Mouse (Mus musculus): Measurements from ENCODE around the gene Mettl9. TPM values are rescaled to one million over a fixed set of nuclear protein-coding genes. Genes with fewer than 3 reads are reported as not detected.

Gene Mettl9
- total RNA-seq, 2 experiments from 2014 or later, result 74.0 to 75.4 TPM

DNA sequence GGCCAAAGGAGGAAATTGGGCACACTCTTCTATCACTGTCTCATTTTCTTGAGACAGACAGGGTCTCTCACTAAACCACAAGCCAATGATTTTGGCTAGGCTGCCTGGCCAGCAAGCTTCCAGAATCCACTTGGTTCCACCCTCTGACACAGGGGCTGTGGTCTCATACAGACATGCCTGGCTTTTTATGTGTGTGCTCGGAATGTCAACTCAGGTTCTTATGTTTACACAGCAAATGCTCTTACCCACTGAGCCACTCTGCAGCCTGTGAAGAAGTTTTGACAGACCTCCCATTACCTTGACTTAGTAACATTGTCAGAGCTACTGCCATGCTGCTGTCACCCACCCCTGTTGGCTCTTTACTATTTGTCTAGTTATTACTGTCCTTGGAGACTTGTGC lies 7.7 kb downstream of the Mettl9 start:
- intact Hi-C loops (cut with DNase I), result no loop called here
- no peak for DNase-seq (ENCODE audit: low spot score in 2 of 2)

DNA sequence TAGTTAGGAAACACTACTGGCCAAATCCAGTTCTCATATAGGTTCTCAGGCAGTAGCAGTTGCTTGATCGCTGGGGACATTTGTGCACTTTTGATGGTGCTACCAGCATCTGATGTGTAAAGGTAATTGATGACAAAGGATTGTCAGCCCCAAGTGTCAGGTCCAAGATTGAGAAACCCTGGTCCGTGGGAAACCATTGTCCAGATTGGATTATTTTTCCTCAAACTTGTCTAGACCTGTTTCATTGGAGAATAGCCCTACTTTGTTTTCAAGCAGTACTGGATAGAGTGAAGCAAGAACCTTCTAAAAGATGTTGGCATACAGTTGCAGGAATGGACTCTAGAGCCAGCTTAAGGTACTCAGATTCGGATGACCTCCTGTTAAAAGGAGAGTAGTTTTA lies 8.8 kb downstream of the Mettl9 start:
- DNase-seq (ENCODE audit: low spot score in 2 of 2), result no peak
- intact Hi-C loops (cut with DNase I), result no loop called here

DNA sequence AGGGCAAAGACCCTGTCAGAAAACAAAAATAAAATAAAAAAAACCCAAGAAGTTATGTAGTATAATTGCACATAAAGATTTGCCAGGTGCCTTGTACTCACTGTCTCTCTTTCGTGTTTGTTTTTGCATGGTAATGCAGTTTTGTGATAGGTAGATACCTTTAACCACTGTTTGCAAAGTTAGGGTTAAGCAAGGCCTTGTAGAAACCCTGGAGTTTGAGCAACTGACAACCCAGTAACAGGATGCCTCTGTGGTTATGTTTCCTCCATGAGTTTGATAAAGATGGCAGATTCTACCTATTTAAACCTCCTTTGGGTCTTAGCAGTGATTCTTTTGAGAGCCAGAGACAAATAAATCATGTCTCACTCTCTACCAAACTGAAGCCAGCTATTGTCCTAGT lies 9.3 kb downstream of the Mettl9 start:
- no peak for DNase-seq (ENCODE audit: low spot score in 2 of 2)
- intact Hi-C loops (cut with DNase I), result no loop called here

DNA sequence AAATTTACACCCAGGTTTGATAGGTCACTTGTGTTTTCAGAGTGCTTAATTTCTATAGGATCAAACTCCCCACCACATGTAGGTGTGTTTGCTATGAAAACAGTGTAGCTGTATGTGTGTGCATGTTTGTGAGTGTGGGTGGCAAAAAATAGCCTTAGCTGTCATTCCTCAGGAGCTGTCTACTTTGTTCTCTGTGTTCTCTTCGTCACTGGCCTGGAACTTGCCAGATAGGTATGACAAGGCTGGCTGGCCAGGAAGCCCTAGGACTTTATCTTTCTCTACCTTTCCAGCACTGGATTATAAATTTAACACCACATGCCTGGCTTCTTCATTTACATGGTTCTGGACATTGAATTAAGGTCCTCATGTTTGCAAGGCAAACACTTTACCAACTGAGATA lies 10.0 kb downstream of the Mettl9 start:
- DNase-seq (ENCODE audit: low spot score in 2 of 2), result no peak
- intact Hi-C loops (cut with DNase I), result no loop called here

GRCm38 (mm10) chr7:121045671-121046453 lies 11.6 kb downstream of the Mettl9 start:
- DNase-seq (ENCODE audit: low spot score in 2 of 2), result no peak

GRCm38 (mm10) chr7:121047624-121048023 lies 13.4 kb downstream of the Mettl9 start:
- DNase-seq (ENCODE audit: low spot score in 2 of 2), result no peak
- intact Hi-C loops (cut with DNase I), result no loop called here

More at GRCm38 (mm10) chr7:121045671-121046453, 11.6 kb downstream of the Mettl9 start:
- intact Hi-C loops (cut with DNase I), result no loop called here

DNA sequence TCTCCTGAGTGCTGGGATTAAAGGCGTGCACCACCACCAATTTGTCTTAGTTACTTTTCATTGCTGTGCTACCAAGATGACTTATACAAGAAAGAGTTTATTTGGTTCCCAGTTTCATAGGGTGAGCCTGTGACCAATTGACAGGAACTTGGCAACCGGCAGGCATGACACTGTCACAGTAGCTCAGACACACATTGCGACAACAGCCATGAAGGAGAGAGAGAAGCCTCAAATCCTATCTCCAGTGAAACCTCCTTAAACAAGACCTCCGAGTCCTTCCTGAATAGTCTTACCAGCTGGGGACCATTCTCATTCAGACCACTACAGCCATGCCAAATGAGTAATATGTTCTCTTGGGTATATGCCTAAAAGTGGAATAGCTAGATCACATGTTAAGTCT lies 18.8 kb downstream of the Mettl9 start:
- no peak for DNase-seq (ENCODE audit: low spot score in 2 of 2)
- intact Hi-C loops (cut with DNase I), result no loop called here

- DNase-seq (ENCODE audit: low spot score in 2 of 2), result no peak
- intact Hi-C loops (cut with DNase I), result no loop called here
These were observed 25.4 kb downstream of the Mettl9 start for GRCm38 (mm10) chr7:121059477-121060218.

GRCm38 (mm10) chr7:121064309-121064708 lies 30.1 kb downstream of the Mettl9 start:
- peak; percentile 27 to 31 for DNase-seq (ENCODE audit: low spot score in 2 of 2)
- intact Hi-C loops (cut with DNase I), result loop anchor here (2.0 kb wide), 1 partner anchor 130 kb away; no protein-coding TSS in a partner anchor

- no peak for DNase-seq (ENCODE audit: low spot score in 2 of 2)
- intact Hi-C loops (cut with DNase I), result no loop called here
These were observed 37.0 kb downstream of the Mettl9 start for GRCm38 (mm10) chr7:121071276-121071675.

DNA sequence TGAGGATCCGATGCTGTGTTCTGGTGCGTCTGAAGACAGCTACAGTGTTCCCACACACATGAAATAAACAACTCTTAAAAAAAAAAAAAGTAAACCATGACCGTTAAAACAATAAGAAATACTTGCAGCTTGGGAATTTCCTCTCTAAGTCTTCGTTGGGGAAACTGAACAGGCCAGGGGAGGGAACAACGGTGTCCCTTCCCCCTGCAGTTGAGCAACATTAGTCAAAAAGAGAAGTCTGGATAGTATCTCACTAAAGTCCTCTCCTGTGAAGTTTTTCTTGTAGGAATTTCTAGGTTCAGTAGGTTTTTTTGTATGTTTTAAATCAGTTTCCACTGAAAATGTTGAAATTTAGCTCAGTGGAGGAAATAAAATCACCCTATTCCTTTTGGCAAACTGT lies 38.3 kb downstream of the Mettl9 start:
- DNase-seq (ENCODE audit: low spot score in 2 of 2), result no peak
- intact Hi-C loops (cut with DNase I), result no loop called here

DNA sequence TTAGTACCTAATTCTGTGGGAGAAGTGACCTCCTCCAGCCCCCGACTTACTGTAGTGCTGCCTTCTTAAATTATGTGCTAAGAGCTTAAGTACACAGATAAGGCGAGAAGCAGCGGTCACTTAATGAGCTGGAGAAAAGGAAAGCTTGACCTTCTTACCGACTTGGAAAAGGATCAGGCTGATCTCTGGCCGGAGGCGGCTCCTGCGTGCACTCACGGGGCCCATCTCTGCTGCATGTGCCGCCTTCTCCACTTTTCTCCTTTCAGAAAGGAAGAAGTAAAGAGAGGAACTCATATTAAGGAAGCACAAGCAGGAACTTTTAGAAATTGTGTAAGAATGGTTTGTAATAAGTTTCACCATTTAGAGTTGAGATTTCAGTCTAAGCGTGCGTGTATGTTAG lies 40.0 kb downstream of the Mettl9 start, which contains the start of gene Igsf6:
Igsf6 (minus strand) TSS at position 292 of the 400 bp plus-strand sequence.
- DNase-seq (ENCODE audit: low spot score in 2 of 2), result no peak
- intact Hi-C loops (cut with DNase I), result no loop called here

DNA sequence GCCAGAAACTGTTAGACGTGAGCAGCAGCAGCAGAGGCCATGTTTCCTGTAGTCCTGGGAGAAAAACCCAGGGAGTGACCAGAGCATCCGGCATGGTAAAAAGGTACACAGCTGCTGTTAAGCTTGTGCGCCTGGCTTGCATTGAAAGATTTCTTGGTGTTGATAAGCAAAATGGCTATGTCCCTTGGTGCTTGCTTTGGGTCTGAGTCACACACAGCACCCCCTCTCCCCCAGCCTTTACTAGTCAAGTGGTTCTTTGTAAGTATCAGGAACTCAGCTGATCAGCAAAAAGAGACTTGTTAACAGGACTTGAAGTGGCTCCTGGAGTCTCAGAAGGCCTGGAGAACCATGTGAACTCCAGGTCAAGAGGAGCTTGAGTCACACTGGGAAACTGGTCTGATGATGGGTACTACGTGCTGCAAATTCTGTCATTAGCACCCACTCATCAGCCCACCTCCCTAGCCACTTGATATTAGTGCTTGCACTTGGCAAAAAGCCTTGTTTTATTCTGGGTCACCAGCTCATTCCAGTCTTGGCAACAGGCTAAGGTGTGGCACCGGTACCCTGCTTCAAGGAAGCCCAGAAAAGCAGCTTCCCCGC lies 40.7 kb downstream of the Mettl9 start:
- intact Hi-C loops (cut with DNase I), result no loop called here
- DNase-seq (ENCODE audit: low spot score in 2 of 2), result no peak

DNA sequence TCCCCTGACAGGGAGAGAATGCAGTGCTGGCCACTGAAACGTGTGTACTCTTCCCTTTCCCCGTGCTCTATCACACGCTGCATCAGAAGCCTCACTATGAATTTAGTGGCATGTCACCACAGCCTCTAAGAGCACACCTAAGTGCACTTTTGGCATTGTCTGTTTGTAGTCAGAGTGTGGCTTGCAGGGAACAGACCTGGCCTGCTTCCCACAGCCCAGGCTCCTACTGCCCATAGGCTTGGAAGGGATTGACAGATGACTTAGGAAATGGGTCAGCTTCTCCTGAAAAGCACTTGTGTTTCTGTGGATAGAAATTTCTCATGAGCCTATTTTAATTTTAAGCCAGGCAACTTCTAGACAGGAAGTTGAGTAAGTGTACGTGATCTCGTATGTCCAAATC lies 41.2 kb downstream of the Mettl9 start:
- intact Hi-C loops (cut with DNase I), result no loop called here
- DNase-seq (ENCODE audit: low spot score in 2 of 2), result no peak

DNA sequence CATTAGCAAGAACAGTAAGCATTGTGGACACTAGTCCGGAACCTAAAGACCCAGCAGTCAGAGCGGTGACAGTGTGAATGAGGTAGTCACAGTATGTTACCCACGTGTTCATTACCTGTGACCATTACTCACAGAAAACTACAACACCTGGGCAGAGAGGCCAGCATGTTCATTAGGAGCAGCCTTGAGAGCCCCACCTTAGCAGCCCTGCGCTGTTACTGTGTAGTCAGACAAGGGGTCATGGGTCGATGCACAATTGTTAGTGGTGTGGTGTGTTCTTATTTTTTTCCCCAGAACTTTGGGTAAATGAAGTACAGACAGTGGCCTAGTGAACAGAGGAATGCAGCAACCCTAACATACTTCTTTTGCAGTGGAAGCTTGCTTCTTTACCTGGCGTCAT lies 43.1 kb downstream of the Mettl9 start:
- intact Hi-C loops (cut with DNase I), result loop anchor here (2.0 kb wide), 1 partner anchor 43 kb away; no protein-coding TSS in a partner anchor

DNA sequence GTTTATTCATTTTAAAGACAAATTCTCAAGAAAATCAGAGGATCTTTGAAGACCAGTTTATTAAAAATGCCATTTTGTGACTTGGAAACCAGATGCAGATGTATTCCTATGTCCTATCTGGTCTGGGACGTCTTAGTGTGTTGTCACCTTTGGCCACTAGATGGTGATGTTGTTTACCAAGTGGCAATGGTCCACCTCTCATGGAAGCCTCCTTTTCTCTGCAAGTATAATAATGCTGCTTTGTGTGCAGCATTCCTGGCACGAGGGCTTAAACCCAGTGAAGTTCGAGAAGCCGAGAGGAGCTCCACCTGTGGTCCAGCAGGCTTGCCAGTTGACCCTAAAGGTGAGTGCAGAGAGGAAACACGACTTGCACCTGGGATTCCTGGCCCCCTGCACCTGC lies 43.6 kb downstream of the Mettl9 start:
- DNase-seq (ENCODE audit: low spot score in 2 of 2), result peak; percentile 82 to 85
- intact Hi-C loops (cut with DNase I), result loop anchor here (2.0 kb wide), 1 partner anchor 43 kb away; no protein-coding TSS in a partner anchor

More for the DNA sequence above, 43.1 kb downstream of the Mettl9 start:
- DNase-seq (ENCODE audit: low spot score in 2 of 2), result no peak

- no peak for DNase-seq (ENCODE audit: low spot score in 2 of 2)
- intact Hi-C loops (cut with DNase I), result loop anchor here (10.0 kb wide), 1 partner anchor 563 kb away; no protein-coding TSS in a partner anchor
These were observed 47.1 kb downstream of the Mettl9 start, which contains the start of gene Otoa for GRCm38 (mm10) chr7:121081350-121081749. Gene Otoa, plus strand, starts transcription at chr7:121081650.

DNA sequence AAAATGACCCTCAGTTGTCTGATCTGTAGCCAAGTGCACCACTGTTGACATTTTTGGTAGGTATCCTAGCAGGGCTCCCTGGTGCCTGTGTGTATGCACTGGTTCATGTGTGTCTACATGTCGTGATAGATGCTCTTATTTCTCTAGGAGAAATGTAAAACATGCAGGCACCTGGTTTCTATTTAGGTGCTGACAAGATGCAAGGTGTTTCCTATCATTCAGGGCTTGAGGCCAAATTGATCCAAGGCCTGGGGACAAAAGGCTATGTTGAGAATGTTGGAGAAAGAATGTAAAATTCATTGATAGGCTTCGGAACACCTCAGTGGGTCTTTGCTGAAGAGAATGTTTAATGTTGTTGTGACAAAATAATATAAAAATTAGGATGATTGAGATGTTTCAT lies 47.6 kb downstream of the Mettl9 start:
- intact Hi-C loops (cut with DNase I), result loop anchor here (10.0 kb wide), 1 partner anchor 563 kb away; no protein-coding TSS in a partner anchor
- DNase-seq (ENCODE audit: low spot score in 2 of 2), result no peak

- no peak for DNase-seq (ENCODE audit: low spot score in 2 of 2)
- intact Hi-C loops (cut with DNase I), result loop anchor here (10.0 kb wide), 1 partner anchor 562 kb away; no protein-coding TSS in a partner anchor
These were observed 48.8 kb downstream of the Mettl9 start for GRCm38 (mm10) chr7:121082949-121083513.
